ENCODE assay signal across 19 mouse cellular contexts in the genomic region with DNA sequence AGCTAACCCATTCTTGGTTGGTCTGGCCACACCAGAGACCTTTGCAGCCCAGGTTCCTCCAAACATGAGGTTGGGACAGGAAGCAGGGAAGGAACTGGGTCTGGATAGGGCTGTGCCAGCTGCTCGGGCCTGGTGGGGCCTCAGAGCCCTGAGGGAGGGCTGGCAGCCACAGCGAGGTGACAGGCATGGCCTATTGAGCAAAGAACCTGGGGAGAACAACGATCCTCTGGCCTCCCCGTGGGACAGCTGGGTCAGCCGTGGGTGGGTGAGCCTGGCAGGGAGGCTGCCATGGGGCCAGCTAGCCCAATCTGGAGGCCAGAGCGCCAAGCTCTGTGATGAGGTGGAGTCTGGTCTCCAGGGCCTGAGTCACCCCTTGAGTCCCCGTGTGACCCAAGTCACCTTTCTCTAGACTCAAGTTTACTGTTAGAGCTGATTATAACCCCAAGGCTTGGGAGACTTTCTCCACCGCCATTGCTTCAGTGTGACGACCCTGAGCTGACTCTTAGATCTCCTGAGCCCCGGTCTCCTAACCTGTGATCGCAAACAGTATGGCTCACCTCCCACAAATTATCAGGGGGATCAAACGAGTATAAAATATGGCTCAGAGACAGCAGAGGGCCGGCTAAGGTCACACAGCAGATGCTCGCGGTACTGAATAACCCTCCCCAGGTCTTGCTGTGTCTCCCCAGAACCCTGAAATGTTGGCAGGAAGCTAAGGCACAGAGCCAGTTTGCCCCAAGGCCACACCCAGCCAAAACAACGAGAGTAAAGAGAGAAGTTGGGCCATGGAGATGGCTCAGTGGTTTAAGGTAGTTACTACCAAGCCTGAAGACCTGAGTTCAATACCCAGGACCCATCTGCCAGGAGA. TPM values are rescaled to one million over a fixed set of nuclear protein-coding genes. Genes with fewer than 3 reads are reported as not detected.
DNase-seq lines count a peak whose midpoint lies in the region; ATAC-seq and TF ChIP-seq lines count a peak whose summit lies in the region.
"Had no signal": no experiment of that assay in that cellular context is flagged by ENCODE, and none has a peak within 500 bp of the region (broad histone marks: within the 10 kb centered on the region; RNA-seq: fewer than 3 reads in every experiment).

No protein-coding gene starts in this region.

- no peak for TF ChIP-seq CTCF in gastrocnemius, adult 2 months (IDR thresholded peaks at IDR 0.05)

- peak overlapping the region; percentile 98 for H3K27ac ChIP-seq in gastrocnemius, adult 2 months
- H3K27ac ChIP-seq: hindbrain, postnatal 0 days; left cerebral cortex, adult 2 months; limb, embryonic 12.5 days had no signal

- H3K36me3 ChIP-seq in megakaryocyte, embryonic 14.5 days (replicated peaks; ENCODE audit: low read length), result peaks cover 12% of the 10 kb centered on the region
- H3K36me3 ChIP-seq: limb, embryonic 12.5 days had no signal

- no peak for ATAC-seq in megakaryocyte, adult 5-6 weeks (ENCODE audit: poor library complexity, severe bottlenecking)
- ATAC-seq: forebrain, embryonic 16.5 days; hindbrain, postnatal 0 days had no signal

- H3K4me1 ChIP-seq in megakaryocyte, embryonic 14.5 days, result peaks cover 75% of the 10 kb centered on the region

- H3K4me3 ChIP-seq in gastrocnemius, adult 2 months, result no peak overlapping the region
- H3K4me3 ChIP-seq in megakaryocyte, embryonic 14.5 days (replicated peaks), result peak overlapping the region; percentile 5
- H3K4me3 ChIP-seq: left cerebral cortex, adult 2 months; limb, embryonic 12.5 days had no signal

- peaks cover 39% of the 10 kb centered on the region for H3K27me3 ChIP-seq in megakaryocyte, embryonic 14.5 days (replicated peaks)

- no peaks in the 10 kb centered on the region for H3K9me3 ChIP-seq in megakaryocyte, embryonic 14.5 days
- H3K9me3 ChIP-seq: limb, embryonic 12.5 days had no signal

- no peak for DNase-seq in gastrocnemius, adult 2 months
- no peak for DNase-seq in gastrocnemius, adult 8-10 months (ENCODE audit: low spot score in 2 of 2)
- peak; percentile 48 for DNase-seq in adrenal gland, postnatal 25 days
- peak; percentile 35 for DNase-seq in naive thymus-derived CD4-positive, alpha-beta T cell, adult 2 months (ENCODE audit: low read depth)
- DNase-seq in cerebellum, postnatal 25 days, result no peak
- no peak for DNase-seq in kidney, adult 18-20 months
- DNase-seq: cerebellum, adult 11 months; embryo, embryonic 11 days; kidney, adult 8-10 months; lung, embryonic 14.5 days; right cerebral cortex, postnatal 25 days; thymus, postnatal 36 days had no signal

- intact Hi-C loops in gastrocnemius, adult 2 months (cut with DNase I), result loop anchor here (10.0 kb wide), 1 partner anchor 328 kb away; a partner anchor contains a TSS

RNA-seq across cellular contexts. Expression of a gene that starts 2.1 kb away (rescaled TPM):
- 100 to 1,000 TPM; 106 to 181 TPM for total RNA-seq in gastrocnemius, adult 2 months (2021)
- total RNA-seq in gastrocnemius, adult 8-10 months (2022), result 100 to 1,000 TPM in 2 of 4 experiments, 10 to 100 TPM in 2; 75.3 to 167 (median 96.4) TPM
- polyA plus RNA-seq in megakaryocyte, embryonic 14.5 days (2012; ENCODE audit: insufficient read depth, low replicate concordance), result 372 and 610 TPM in 2 replicates
- 79.3 and 125 TPM in 2 replicates for total RNA-seq in megakaryocyte, adult 5-6 weeks (2015)
- total RNA-seq in megakaryocyte, adult 5-6 weeks (2017), result 55.5 and 59.5 TPM in 2 replicates
- total RNA-seq in adrenal gland, postnatal 25 days (2021), result 483 and 585 TPM in 2 replicates

RNA-seq across cellular contexts. Expression of a gene that starts 3.0 kb away (rescaled TPM):
- total RNA-seq in gastrocnemius, adult 2 months (2021), result 10 to 100 TPM; 13.0 to 14.9 TPM
- 10 to 100 TPM; 11.8 to 13.1 (median 12.5) TPM for total RNA-seq in gastrocnemius, adult 8-10 months (2022)
- polyA plus RNA-seq in megakaryocyte, embryonic 14.5 days (2012; ENCODE audit: insufficient read depth, low replicate concordance), result 164 and 173 TPM in 2 replicates
- 25.1 and 35.7 TPM in 2 replicates for total RNA-seq in megakaryocyte, adult 5-6 weeks (2015)
- total RNA-seq in megakaryocyte, adult 5-6 weeks (2017), result 40.6 and 43.1 TPM in 2 replicates
- 37.4 and 40.5 TPM in 2 replicates for total RNA-seq in adrenal gland, postnatal 25 days (2021)

RNA-seq across cellular contexts. Expression of a gene that starts 25.3 kb away (rescaled TPM):
- total RNA-seq in gastrocnemius, adult 2 months (2021), result 10 to 100 TPM in 1 of 2 experiments, 1 to 10 TPM in 1; 3.7 to 11.5 TPM
- 10 to 100 TPM in 2 of 4 experiments, 1 to 10 TPM in 2; 5.9 to 14.3 (median 9.0) TPM for total RNA-seq in gastrocnemius, adult 8-10 months (2022)
- polyA plus RNA-seq in megakaryocyte, embryonic 14.5 days (2012; ENCODE audit: insufficient read depth, low replicate concordance), result not detected in 2 replicates
- total RNA-seq in megakaryocyte, adult 5-6 weeks (2015), result 6.1 and 22.8 TPM in 2 replicates
- not detected in 2 replicates for total RNA-seq in megakaryocyte, adult 5-6 weeks (2017)
- total RNA-seq in adrenal gland, postnatal 25 days (2021), result 12.1 and 15.7 TPM in 2 replicates
- total RNA-seq: neutrophil, adult 5-6 weeks had no signal

RNA-seq across cellular contexts. Expression of a gene that starts 54.7 kb away (rescaled TPM):
- 100 to 1,000 TPM; 170 to 181 TPM for total RNA-seq in gastrocnemius, adult 2 months (2021)
- total RNA-seq in gastrocnemius, adult 8-10 months (2022), result 100 to 1,000 TPM; 163 to 176 (median 172) TPM
- 314 and 1,236 TPM in 2 replicates for polyA plus RNA-seq in megakaryocyte, embryonic 14.5 days (2012; ENCODE audit: insufficient read depth, low replicate concordance)
- total RNA-seq in megakaryocyte, adult 5-6 weeks (2015), result 68.8 and 86.3 TPM in 2 replicates
- total RNA-seq in megakaryocyte, adult 5-6 weeks (2017), result 45.1 and 51.9 TPM in 2 replicates
- total RNA-seq in adrenal gland, postnatal 25 days (2021), result 187 and 190 TPM in 2 replicates

Comparison
In these comparisons a context has a peak if more than half of its experiments do, and no peak if none do; other contexts are left out.
1. DNase-seq: peak in adrenal gland, postnatal 25 days (single experiment) and naive thymus-derived CD4-positive, alpha-beta T cell, adult 2 months (single experiment); none in gastrocnemius, adult 2 months (single experiment), gastrocnemius, adult 8-10 months (0 of 2), cerebellum, postnatal 25 days (0 of 2) and kidney, adult 18-20 months (single experiment).